Mouse (Mus musculus): ENCODE measurements around the gene Zfp526. TPM values are rescaled to one million over a fixed set of nuclear protein-coding genes. Genes with fewer than 3 reads are reported as not detected.

The Zfp526 gene
- polyA plus RNA-seq (2011; ENCODE audit: insufficient read length, low read depth, missing spikeins), result 9.3 and 9.7 TPM in 2 replicates

DNA sequence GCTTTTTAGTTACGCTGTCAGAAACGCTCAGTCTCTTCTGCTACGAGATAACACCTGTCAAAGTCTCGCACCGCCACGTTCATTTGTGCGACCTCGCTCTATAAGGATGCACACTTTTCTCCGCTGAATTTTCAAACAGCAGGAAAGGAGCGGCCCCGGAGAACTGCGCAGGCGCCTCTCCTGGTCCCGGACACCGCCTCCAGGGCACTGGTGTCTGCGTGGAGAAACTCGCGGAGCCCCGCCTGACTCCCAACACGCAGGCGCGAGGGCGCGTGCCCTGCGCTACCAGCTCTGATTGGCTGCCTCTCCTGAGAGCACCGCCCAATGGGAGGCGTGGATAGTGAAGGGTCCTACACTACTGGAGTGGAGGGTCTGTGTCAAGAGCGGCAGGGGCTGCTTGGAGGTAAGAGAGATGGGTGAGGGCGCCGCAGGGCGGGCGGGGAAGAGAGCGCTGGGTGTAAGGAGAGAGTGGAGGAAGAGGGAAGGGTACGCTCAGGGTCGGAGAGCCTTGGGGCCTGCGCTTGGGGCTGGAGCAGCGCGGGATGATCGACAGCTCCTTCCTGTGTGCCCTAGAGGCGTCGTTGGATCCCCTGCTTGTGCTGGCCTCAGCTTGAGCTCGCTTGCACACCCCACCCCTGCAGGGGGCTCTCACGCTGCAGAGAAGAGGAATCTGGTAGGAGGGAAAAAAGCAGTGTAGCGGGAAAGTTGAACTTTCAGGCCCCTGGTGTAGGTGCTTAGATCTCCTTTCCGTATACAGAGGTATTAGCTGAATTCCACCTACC lies at the start of gene Zfp526:
Gene Zfp526, plus strand, starts transcription at position 324 of the 782 bp plus-strand sequence.
- peak within 1 kb of the TSS; percentile 86 for H3K4me3 ChIP-seq (ENCODE audit: insufficient read depth, low read length)
- TF ChIP-seq POLR2A (IDR thresholded peaks at IDR 0.05; ENCODE audit: low read depth, low read length), result peak; percentile 83
- TF ChIP-seq CTCF (IDR thresholded peaks at IDR 0.05; ENCODE audit: borderline replicate concordance, insufficient read depth, low read length), result 0 out of 2 replicates have a peak, but pooled peaks have one; percentile 1
- peak within 1 kb of the TSS; percentile 63 for H3K27ac ChIP-seq (ENCODE audit: insufficient read depth, low read length)
- peaks cover 8% of the 10 kb centered on the region for H3K4me1 ChIP-seq (ENCODE audit: control insufficient read depth, insufficient read depth, low read length)

DNA sequence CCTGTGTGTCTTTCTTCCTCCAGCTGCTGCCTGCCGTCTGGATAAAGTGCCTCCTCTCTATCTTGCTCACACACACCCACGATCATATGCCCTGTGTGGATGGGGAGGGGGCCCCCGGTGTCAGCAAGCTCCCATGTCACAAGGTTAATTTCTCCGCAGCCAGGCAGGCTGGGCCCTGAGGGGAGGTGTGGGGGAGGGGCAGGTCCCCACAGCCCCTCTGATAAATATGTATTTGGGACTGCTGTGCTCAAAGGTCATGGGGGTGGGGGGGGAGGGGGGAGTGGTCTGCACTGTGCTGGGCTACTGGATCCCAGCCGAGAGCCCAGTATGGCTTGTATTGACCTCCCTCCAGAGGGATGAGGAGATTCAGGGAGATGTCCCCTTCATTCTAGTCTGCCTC lies 48.6 kb upstream of the Zfp526 start:
- Histone ChIP-seq H3K4me1 (ENCODE audit: control insufficient read depth, insufficient read depth, low read length) (no peaks in the 10 kb centered on the region), H3K27ac (ENCODE audit: insufficient read depth, low read length) (no peak overlapping the region), H3K4me3 (ENCODE audit: insufficient read depth, low read length) (no peak overlapping the region)
- TF ChIP-seq POLR2A (IDR thresholded peaks at IDR 0.05; ENCODE audit: low read depth, low read length) (no peak), CTCF (IDR thresholded peaks at IDR 0.05; ENCODE audit: borderline replicate concordance, insufficient read depth, low read length) (no peak)

DNA sequence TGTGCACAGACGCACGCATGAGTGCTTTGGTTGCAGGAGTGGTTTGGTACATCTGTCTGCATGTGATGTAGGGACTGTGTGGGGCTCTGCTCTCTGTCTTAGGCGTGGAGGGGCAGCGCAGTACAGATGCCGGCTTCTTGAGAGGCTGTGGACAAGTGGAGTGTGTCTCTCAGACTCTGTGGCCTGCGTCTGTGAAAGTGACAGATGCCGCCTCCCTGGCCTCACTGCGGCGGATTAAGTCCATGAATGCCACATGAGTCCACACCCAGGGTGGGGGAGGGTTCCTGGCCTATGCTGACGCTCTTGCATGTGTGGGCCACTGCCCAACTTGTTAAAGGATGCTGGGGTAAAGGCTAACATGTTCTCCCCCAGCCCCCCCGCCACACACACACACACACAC lies 46.9 kb upstream of the Zfp526 start:
- no peak overlapping the region for H3K27ac ChIP-seq (ENCODE audit: insufficient read depth, low read length)
- TF ChIP-seq POLR2A (IDR thresholded peaks at IDR 0.05; ENCODE audit: low read depth, low read length) (no peak), CTCF (IDR thresholded peaks at IDR 0.05; ENCODE audit: borderline replicate concordance, insufficient read depth, low read length) (no peak)

DNA sequence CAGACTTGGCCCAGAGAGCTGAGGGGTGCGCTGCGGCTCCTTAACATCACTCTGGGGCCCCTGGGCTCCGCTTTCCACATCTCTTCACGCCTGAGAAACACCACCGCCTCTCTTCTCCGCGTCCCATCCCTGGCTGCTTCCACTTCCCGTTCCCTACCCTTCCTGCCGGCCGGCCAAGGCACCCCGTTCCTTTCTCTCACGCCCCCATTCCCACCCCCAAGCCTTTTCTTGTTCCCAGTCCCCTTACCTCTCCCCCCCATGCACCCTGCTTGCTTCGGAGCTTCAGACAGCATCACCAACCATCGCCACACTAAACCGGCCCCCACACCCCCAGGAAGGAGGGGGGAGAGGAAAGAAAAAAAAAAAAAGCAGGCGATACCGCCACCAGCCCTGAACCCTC lies 42.9 kb upstream of the Zfp526 start:
- H3K27ac ChIP-seq (ENCODE audit: insufficient read depth, low read length), result no peak overlapping the region
- peak overlapping the region; percentile 32; the same call in 1 of the 2 replicates for H3K4me3 ChIP-seq (ENCODE audit: insufficient read depth, low read length)
- H3K4me1 ChIP-seq (ENCODE audit: control insufficient read depth, insufficient read depth, low read length), result no peaks in the 10 kb centered on the region
- TF ChIP-seq POLR2A (IDR thresholded peaks at IDR 0.05; ENCODE audit: low read depth, low read length), result no peak
- no peak for TF ChIP-seq CTCF (IDR thresholded peaks at IDR 0.05; ENCODE audit: borderline replicate concordance, insufficient read depth, low read length)

More for the DNA sequence above, 46.9 kb upstream of the Zfp526 start:
- no peak overlapping the region for H3K4me3 ChIP-seq (ENCODE audit: insufficient read depth, low read length)
- no peaks in the 10 kb centered on the region for H3K4me1 ChIP-seq (ENCODE audit: control insufficient read depth, insufficient read depth, low read length)

DNA sequence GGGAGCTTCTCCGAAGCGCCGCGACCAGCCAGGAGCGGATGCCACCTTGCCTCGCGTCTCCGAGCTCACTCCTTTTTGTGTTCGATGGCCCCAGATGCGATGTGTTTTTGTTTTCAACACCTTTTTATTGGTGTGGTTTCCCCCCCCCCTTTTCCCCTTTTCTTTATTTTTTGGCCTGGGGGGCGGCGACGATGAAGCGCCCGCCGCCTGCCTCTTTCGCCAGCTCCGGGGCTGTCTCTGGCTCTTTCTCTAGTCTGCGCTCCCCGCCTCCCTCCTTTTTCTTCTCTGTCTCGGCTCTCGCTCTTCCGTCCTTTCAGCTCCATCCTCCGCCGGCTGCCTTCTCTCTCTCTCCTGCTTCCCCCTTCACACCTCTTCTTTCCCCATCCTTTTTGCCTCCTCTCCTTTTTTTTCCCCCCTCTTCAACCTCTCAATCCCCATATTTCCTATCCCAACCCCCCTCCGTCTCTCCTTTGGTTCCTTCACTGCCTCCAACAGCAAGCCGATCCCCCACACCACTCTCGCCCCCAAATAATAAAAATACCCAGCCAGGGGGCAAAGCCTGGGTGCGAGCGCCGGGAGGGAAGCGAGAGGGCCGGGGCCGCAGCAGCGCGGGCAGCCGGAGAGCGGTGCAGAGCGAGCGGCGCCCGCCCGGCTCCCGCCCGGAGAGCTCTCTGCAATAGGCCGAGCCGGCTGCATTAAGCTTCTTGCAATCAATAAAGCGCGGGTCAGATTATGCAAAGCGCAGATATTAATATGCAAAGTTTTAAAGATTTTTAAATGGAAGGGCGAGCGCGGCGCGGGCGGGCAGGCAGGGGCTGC lies 42.2 kb upstream of the Zfp526 start:
- TF ChIP-seq POLR2A (IDR thresholded peaks at IDR 0.05; ENCODE audit: low read depth, low read length), result no peak
- no peak for TF ChIP-seq CTCF (IDR thresholded peaks at IDR 0.05; ENCODE audit: borderline replicate concordance, insufficient read depth, low read length)
- Histone ChIP-seq H3K4me3 (ENCODE audit: insufficient read depth, low read length) (peak overlapping the region; percentile 32), H3K4me1 (ENCODE audit: control insufficient read depth, insufficient read depth, low read length) (peaks cover 1% of the 10 kb centered on the region; the same call in 1 of the 2 replicates), H3K27ac (ENCODE audit: insufficient read depth, low read length) (no peak overlapping the region)

DNA sequence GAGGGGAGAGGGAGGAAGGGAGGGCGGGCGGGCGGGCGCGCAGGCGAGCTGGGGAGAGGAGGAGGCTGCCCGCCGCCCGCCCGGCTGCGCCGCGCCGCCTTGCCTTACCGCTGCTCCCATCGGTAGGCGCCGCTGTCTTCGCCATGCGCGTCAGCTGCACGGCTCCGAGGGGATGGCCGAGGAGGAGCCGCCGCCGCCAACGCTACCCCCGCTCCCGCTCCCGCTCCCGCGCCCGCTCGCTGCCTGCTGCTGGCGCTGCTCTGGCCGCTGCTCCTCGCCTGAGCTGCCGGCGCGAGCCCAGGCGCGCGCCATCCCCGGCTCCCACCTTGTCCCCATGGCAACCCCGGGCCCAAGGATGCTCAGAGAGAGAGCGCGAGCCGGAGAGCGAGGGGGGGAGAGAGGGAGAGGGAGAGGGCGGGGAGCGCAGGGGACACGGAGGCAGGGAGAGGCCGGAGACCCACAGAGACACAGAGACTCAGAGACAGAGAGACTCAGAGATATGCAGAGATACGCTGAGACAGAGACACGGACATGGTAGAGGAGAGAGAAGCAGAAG lies 41.5 kb upstream of the Zfp526 start, which contains the start of gene Pou2f2:
Gene Pou2f2, minus strand, starts transcription at position 121 of the 556 bp plus-strand sequence.
- peak; percentile 56; the same call in 1 of the 2 replicates for TF ChIP-seq CTCF (IDR thresholded peaks at IDR 0.05; ENCODE audit: borderline replicate concordance, insufficient read depth, low read length)
- no peak for TF ChIP-seq POLR2A (IDR thresholded peaks at IDR 0.05; ENCODE audit: low read depth, low read length)
- Histone ChIP-seq H3K27ac (ENCODE audit: insufficient read depth, low read length) (no peak within 1 kb of the TSS), H3K4me1 (ENCODE audit: control insufficient read depth, insufficient read depth, low read length) (peaks cover 5% of the 10 kb centered on the region; the same call in 1 of the 2 replicates), H3K4me3 (ENCODE audit: insufficient read depth, low read length) (peak within 1 kb of the TSS; percentile 32)

DNA sequence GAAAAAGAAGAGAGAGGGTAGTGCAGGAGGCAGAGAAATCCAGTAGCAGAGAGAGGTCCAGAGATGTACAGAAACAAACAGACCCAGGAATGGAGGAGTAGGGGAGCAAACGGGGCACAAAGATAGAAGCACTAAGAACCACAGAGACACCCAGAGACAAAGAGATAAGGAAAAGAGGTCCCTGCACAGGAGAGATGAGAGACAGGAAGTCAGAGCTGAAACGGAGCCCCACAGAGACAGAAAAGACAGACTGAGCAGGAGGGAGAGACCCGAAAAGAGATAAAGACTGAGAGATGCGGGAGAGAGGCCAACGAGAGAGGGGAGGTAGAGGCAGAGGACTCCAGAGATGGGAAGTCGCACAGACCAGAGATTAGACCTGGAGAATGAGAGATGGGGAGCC lies 40.7 kb upstream of the Zfp526 start:
- Histone ChIP-seq H3K27ac (ENCODE audit: insufficient read depth, low read length) (no peak overlapping the region), H3K4me1 (ENCODE audit: control insufficient read depth, insufficient read depth, low read length) (peaks cover 5% of the 10 kb centered on the region; the same call in 1 of the 2 replicates), H3K4me3 (ENCODE audit: insufficient read depth, low read length) (no peak overlapping the region)
- TF ChIP-seq POLR2A (IDR thresholded peaks at IDR 0.05; ENCODE audit: low read depth, low read length), result no peak
- TF ChIP-seq CTCF (IDR thresholded peaks at IDR 0.05; ENCODE audit: borderline replicate concordance, insufficient read depth, low read length), result no peak

DNA sequence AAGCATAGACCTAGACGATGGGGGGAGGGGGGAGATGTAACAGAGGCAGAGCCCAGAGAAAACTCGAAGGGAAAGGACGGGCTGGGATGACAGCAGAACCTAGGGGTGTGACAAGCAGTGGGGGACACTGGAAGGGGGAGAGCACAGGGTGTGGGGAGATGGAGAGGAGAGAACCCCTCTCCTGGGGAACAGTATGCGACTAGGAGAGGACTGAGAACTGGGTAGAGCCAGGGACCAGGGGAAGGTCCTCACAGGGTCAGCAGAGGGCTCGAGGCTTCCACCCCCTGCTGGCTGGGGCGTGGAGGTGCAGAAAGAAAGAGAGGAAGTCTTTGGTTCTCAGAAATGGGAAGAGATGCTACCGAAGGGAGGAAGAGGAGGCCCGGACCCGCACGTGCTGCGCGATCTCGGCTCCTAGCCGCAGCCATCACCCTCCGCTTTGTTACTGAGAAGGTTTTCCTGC lies 39.9 kb upstream of the Zfp526 start:
- Histone ChIP-seq H3K4me3 (ENCODE audit: insufficient read depth, low read length) (no peak overlapping the region), H3K27ac (ENCODE audit: insufficient read depth, low read length) (no peak overlapping the region), H3K4me1 (ENCODE audit: control insufficient read depth, insufficient read depth, low read length) (peaks cover 5% of the 10 kb centered on the region; the same call in 1 of the 2 replicates)
- peak; percentile 37; the same call in 1 of the 2 replicates for TF ChIP-seq CTCF (IDR thresholded peaks at IDR 0.05; ENCODE audit: borderline replicate concordance, insufficient read depth, low read length)
- no peak for TF ChIP-seq POLR2A (IDR thresholded peaks at IDR 0.05; ENCODE audit: low read depth, low read length)

DNA sequence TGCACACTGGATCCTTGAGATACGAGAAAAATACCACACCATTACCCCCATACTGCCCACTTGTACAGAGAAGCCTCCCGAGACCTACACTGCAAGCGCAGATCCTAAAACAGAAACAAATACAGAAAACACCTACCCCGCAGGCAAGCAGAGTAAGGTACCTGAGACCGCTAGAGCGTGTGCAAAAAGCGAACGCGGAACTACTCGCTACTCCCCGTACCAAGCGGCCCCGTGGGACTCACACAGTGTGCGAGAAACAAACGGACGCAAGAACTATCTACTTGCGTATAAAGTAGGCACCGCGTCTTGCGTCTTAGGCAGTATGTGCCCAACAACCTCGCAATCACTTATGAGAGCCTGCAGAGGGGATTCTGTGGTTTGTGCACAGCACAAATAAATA lies 39.4 kb upstream of the Zfp526 start:
- TF ChIP-seq POLR2A (IDR thresholded peaks at IDR 0.05; ENCODE audit: low read depth, low read length) (no peak), CTCF (IDR thresholded peaks at IDR 0.05; ENCODE audit: borderline replicate concordance, insufficient read depth, low read length) (no peak)
- Histone ChIP-seq H3K27ac (ENCODE audit: insufficient read depth, low read length) (no peak overlapping the region), H3K4me1 (ENCODE audit: control insufficient read depth, insufficient read depth, low read length) (peaks cover 5% of the 10 kb centered on the region; the same call in 1 of the 2 replicates), H3K4me3 (ENCODE audit: insufficient read depth, low read length) (no peak overlapping the region)

All from embryonic fibroblast, embryonic 13.5 days (primary cell).